Mouse (Mus musculus) spleen, adult 2 months (tissue): ENCODE measurements around the gene Rab11fip2.

Experiments used
- CTCF ChIP-seq: fragments of 200-500 bp; IDR thresholded peaks from 2 replicates; pipeline ENCODE4 v1.5.1; 2011; ENCODE audit warnings: mild to moderate bottlenecking, inconsistent platforms; ENCODE audit not compliant: insufficient read depth, insufficient read length, insufficient replicate concordance; ENCODE audit errors: extremely low read depth
- POLR2A ChIP-seq: fragments of 200-500 bp; IDR thresholded peaks from 2 replicates; pipeline ENCODE4 v1.6.1; 2011; ENCODE audit warnings: low read depth, low read length, inconsistent platforms

DNA sequence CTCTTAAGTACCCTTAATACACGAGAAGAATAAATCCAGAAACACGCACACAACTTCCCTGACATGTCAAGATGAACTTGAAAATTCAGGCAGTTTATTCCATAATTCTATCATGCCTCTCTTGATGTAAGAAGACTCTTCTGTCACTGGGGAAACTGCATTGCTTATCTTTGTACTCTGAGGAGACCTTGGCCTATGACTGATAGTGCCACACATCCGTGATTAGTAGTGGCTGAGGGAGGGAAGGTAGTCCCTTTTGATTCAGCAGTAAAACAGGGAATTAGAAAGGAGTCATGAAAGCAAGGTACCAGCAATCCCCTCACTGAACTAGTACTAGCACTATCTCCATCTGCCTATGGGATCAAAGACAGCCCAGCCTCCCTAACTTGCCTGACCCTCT is 22.6 kb downstream of the Rab11fip2 start:
- TF ChIP-seq CTCF (no peak), POLR2A (no peak)
